Mouse (Mus musculus) megakaryocyte-erythroid progenitor cell, adult 5 weeks (primary cell): ENCODE measurements around the gene Ucn2. TPM values are rescaled to one million over a fixed set of nuclear protein-coding genes. Genes with fewer than 3 reads are reported as not detected.

Experiments
- polyA plus RNA-seq: library from polyadenylated mRNA; stranded (reverse); fragments of >175 nt; gene quantifications from 2 replicates; pipeline ENCODE4 v1.2.3, GENCODE M21; 2012

Ucn2 gene
- polyA plus RNA-seq = not detected in 2 replicates

DNA sequence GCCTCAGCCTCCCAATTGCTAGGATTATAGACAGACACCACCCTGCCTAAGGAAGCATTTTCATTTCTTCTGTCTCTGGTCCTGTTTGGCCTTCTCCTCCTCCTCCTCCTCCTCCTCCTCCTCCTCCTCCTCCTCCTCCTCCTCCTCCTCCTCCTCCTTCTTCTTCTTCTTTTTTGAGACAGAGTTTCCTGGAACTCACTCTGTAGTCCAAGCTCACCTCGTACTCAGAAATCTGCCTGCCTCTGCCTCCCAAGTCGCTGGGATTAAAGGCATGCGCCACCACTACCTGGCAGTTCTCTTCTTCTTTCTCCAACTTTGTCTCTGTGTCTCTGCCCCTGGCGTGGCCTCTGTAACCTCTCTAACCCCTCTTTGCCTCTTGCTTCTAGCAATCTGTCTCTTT lies at the start of gene Ucn2:
Gene Ucn2, plus strand, starts transcription at position 301 of the 400 bp plus-strand sequence.

DNA sequence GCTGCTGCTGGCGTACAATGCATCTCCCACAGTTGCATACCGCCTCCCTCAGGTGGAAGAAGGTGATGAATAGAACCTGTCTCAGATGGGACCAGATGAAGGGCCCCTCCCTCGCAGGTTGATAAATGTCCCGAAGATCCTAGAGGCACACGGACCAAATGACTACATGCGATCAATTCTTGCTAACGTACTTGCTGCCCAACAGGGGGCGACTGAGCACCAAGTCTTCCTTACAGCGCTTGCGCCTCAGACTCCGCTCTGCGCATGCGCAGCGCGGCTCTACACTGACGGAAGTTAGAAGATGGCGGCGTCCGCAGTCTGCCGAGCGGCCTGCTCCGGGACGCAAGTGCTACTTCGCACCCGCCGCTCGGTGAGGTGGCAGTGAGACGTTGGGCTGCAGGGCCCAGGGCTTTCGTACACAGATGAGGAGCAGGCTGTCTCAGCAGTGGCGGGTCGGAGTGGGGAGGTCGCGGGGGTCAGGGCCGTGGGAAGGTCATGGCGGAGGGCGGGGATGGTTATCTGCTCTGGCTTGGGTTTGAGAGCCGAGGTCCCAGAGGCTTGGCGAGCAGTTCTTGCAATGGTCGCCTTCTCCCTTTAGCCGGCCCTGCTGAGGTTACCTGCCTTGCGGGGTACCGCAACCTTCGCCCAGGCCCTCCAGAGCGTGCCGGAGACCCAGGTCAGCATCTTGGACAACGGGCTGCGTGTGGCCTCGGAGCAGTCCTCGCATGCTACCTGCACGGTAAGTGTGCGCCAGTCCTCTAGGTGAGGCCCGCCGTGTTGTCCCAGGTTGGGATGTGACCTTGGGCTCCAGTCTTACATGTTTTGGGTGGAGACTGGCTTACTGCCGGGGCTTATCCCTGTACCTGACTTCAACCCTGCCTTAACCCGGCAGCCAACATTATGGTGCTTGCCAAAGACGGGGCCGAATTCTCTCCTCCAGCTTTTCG lies 49.1 kb upstream of the Ucn2 start, which contains the start of gene Uqcrc1:
Gene Uqcrc1, plus strand, starts transcription at position 216 of the 947 bp plus-strand sequence.

DNA sequence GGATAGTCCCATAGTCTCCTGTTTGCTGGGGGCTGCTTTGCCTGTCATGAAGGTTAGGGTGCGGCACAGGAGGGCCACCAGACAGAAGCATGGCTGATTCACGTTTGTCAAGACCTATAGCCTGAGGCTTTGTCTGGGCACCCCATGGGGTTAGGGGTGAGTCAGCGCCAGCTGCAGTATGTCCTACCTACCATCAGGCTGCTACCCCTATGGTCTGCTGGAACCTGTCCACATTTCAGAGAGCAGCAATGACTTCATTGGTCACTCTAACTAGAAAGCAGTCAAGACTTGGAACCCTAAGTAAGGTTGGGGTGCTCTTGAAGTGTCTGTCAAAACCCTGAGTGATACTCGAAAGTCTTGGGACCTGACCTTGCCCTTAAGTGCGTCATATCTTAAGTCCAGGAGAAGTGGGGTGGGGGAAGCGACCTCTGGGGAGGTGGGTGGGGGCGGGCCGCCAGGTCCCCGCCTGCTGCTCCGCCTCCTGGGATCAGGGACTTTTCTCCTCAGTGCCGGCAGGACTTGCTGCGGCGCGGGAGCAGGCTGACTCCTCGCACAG lies 32.7 kb upstream of the Ucn2 start, which contains the start of gene Col7a1:
Gene Col7a1, plus strand, starts transcription at position 506 of the 556 bp plus-strand sequence.

GRCm38 (mm10) chr9:108991428-108992084 lies 5.7 kb downstream of the Ucn2 start, which contains the start of gene Pfkfb4:
Gene Pfkfb4 (plus strand): TSS chr9:108991778.

Other genes with a start within 250 kb of the Ucn2 start
- gene Ip6k2, start 202.2 kb upstream of the Ucn2 start, polyA plus RNA-seq = 34.6 and 44.4 TPM in 2 replicates
- 13.0 and 23.5 TPM in 2 replicates for gene Nckipsd, start 177.6 kb upstream of the Ucn2 start, polyA plus RNA-seq
- gene Celsr3, start 159.7 kb upstream of the Ucn2 start, polyA plus RNA-seq = 7.8 and 12.7 TPM in 2 replicates
- gene Slc26a6, start 132.7 kb upstream of the Ucn2 start, polyA plus RNA-seq = 6.9 and 8.8 TPM in 2 replicates
- 0.10 TPM in 1 of 2 replicates, not detected in the other for gene Tmem89, start 71.4 kb upstream of the Ucn2 start, polyA plus RNA-seq
- gene Uqcrc1, start 49.4 kb upstream of the Ucn2 start, polyA plus RNA-seq = 398 and 417 TPM in 2 replicates
- gene Col7a1, start 32.4 kb upstream of the Ucn2 start, polyA plus RNA-seq = 1.2 and 1.3 TPM in 2 replicates
- gene Pfkfb4, start 5.8 kb downstream of the Ucn2 start, polyA plus RNA-seq = 2.8 and 4.1 TPM in 2 replicates
- 417 and 542 TPM in 2 replicates for gene Shisa5, start 52.6 kb downstream of the Ucn2 start, polyA plus RNA-seq
- gene Trex1, start 73.7 kb downstream of the Ucn2 start, polyA plus RNA-seq = 43.3 and 47.5 TPM in 2 replicates
- gene Atrip, start 88.1 kb downstream of the Ucn2 start, polyA plus RNA-seq = 9.8 and 10.7 TPM in 2 replicates
- gene Ccdc51, start 96.5 kb downstream of the Ucn2 start, polyA plus RNA-seq = 4.4 and 4.9 TPM in 2 replicates
- 372 and 424 TPM in 2 replicates for gene Tma7, start 96.6 kb downstream of the Ucn2 start, polyA plus RNA-seq
- gene Plxnb1, start 109.4 kb downstream of the Ucn2 start, polyA plus RNA-seq = 0.04 and 0.21 TPM in 2 replicates
- 0.04 TPM in 1 of 2 replicates, not detected in the other for gene Fbxw21, start 176.0 kb downstream of the Ucn2 start, polyA plus RNA-seq
- not detected in 2 replicates for gene Fbxw13, start 210.0 kb downstream of the Ucn2 start, polyA plus RNA-seq
- not detected in 2 replicates for gene Fbxw20, start 248.7 kb downstream of the Ucn2 start, polyA plus RNA-seq